Mouse (Mus musculus) telencephalon, adult 2 months (tissue): ENCODE data around the gene Mlxip.
A peak's percentile ranks its signal among the peaks of the same experiment; 100 is the strongest.

Experiments used
- DNase-seq: peaks from one replicate; pipeline ENCODE4 v3.0.0-alpha.2; 2011; ENCODE audit warnings: low read depth, low spot score

Mlxip gene

GRCm38 (mm10) chr5:123394303-123394956 is at the start of gene Mlxip:
Mlxip (plus strand) TSS chr5:123394798.
- DNase-seq, result peak; percentile 90

- no peak for DNase-seq
Observed at GRCm38 (mm10) chr5:123344963-123345852, 49.4 kb upstream of the Mlxip start.

GRCm38 (mm10) chr5:123345853-123346654 is 48.5 kb upstream of the Mlxip start:
- no peak for DNase-seq

- no peak for DNase-seq
Observed at GRCm38 (mm10) chr5:123346701-123347270, 47.8 kb upstream of the Mlxip start.

GRCm38 (mm10) chr5:123347985-123348384 is 46.6 kb upstream of the Mlxip start:
- DNase-seq, result no peak

GRCm38 (mm10) chr5:123350386-123350785 is 44.2 kb upstream of the Mlxip start:
- no peak for DNase-seq

GRCm38 (mm10) chr5:123355918-123356317 is 38.7 kb upstream of the Mlxip start:
- DNase-seq, result no peak

GRCm38 (mm10) chr5:123357253-123357652 is 37.3 kb upstream of the Mlxip start:
- DNase-seq, result no peak

- DNase-seq, result no peak
Observed at GRCm38 (mm10) chr5:123359431-123359830, 35.2 kb upstream of the Mlxip start.

GRCm38 (mm10) chr5:123362911-123363310 is 31.7 kb upstream of the Mlxip start:
- DNase-seq, result no peak

GRCm38 (mm10) chr5:123364302-123364971 is 30.2 kb upstream of the Mlxip start:
- no peak for DNase-seq

- no peak for DNase-seq
Observed at GRCm38 (mm10) chr5:123368869-123369488, 25.6 kb upstream of the Mlxip start.

GRCm38 (mm10) chr5:123370049-123370448 is 24.5 kb upstream of the Mlxip start:
- no peak for DNase-seq

- DNase-seq, result no peak
Observed at GRCm38 (mm10) chr5:123375262-123375661, 19.3 kb upstream of the Mlxip start.

GRCm38 (mm10) chr5:123375793-123376452 is 18.7 kb upstream of the Mlxip start:
- DNase-seq, result no peak

GRCm38 (mm10) chr5:123376569-123376968 is 18.0 kb upstream of the Mlxip start:
- DNase-seq, result peak; percentile 56

GRCm38 (mm10) chr5:123377120-123377955 is 17.3 kb upstream of the Mlxip start:
- DNase-seq, result peak; percentile 58

- no peak for DNase-seq
Observed at GRCm38 (mm10) chr5:123378712-123379111, 15.9 kb upstream of the Mlxip start.

GRCm38 (mm10) chr5:123379504-123379931 is 15.1 kb upstream of the Mlxip start:
- DNase-seq, result no peak
